Mouse (Mus musculus): ENCODE measurements around the gene Lamtor2.

DNA sequence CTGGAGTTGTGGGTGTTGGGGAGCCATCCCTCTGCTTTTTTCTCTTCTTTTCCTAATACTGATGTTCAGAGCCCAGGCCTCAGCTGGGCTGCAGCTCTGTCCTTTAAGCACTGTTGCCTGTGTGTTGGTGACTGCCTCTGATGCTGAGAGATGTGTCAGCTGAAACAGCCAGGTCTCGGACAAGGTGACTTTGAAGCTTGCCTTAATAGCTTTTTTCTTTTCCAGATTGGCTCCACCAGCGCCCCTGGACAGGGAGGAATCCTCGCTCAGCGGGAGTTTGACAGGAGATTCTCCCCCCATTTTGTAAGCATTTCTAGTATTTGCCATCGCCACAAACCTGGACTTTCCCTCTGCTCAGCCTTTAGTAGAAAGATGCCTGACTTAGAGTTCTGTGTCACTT, 33.8 kb upstream of the Lamtor2 start:
- TF ChIP-seq CTCF (IDR thresholded peaks at IDR 0.05; ENCODE audit: extremely low read depth, insufficient read depth, low read length), result no peak
- TF ChIP-seq POLR2A (IDR thresholded peaks at IDR 0.05; ENCODE audit: extremely low read depth, insufficient read depth, low read length), result no peak

Data from cortical plate, adult 2 months (tissue).